8 mouse cellular contexts compared by ENCODE assay signal in genomic region chr1:65010153-65010552, GRCm38 (mm10). TPM values are rescaled to one million over a fixed set of nuclear protein-coding genes. Genes with fewer than 3 reads are reported as not detected.
DNase-seq lines count a peak whose midpoint lies in the region; ATAC-seq and TF ChIP-seq lines count a peak whose summit lies in the region.

No protein-coding gene starts in this region.

- H3K27ac ChIP-seq in kidney, adult 2 months (ENCODE audit: insufficient read depth, low read depth, low read length), result no peak overlapping the region
- H3K27ac ChIP-seq in limb, embryonic 10.5 days, result no peak overlapping the region
- no peak overlapping the region for H3K27ac ChIP-seq in stomach, embryonic 15.5 days

- TF ChIP-seq CTCF in kidney, adult 2 months (conservative IDR thresholded peaks at IDR 0.05; ENCODE audit: insufficient read depth, insufficient read length, low read depth, low read length), result peak; percentile 96

- no peak overlapping the region for H3K4me2 ChIP-seq in stomach, embryonic 15.5 days

- peak; percentile 53; the same call in 1 of the 2 replicates for ATAC-seq in stomach, embryonic 15.5 days (ENCODE audit: insufficient read depth, low FRiP score, low read depth)

- peak; percentile 14 to 30 for DNase-seq in urinary bladder, adult 18-20 months (ENCODE audit: low spot score in 2 of 2)
- no peak for DNase-seq in urinary bladder, adult 2 months (ENCODE audit: low spot score)
- peak; percentile 48 to 61 for DNase-seq in cerebellum, postnatal 36 days
- DNase-seq in gastrocnemius, adult 8-10 months (ENCODE audit: low spot score in 2 of 2), result peak; percentile 8 to 21
- DNase-seq in kidney, adult 2 months, result peak; percentile 74
- DNase-seq in limb, embryonic 10.5 days (ENCODE audit: low spot score), result peak; percentile 78
- peak; percentile 19 to 34 for DNase-seq in monocyte, adult 2 months (ENCODE audit: low read depth in 1 of 2, low spot score in 2 of 2)

- no peaks in the 10 kb centered on the region for H3K36me3 ChIP-seq in kidney, adult 2 months (ENCODE audit: control insufficient read depth, insufficient read depth, low read length)
- H3K36me3 ChIP-seq in limb, embryonic 10.5 days, result no peaks in the 10 kb centered on the region
- no peaks in the 10 kb centered on the region for H3K36me3 ChIP-seq in stomach, embryonic 15.5 days

- H3K4me3 ChIP-seq in kidney, adult 2 months (ENCODE audit: insufficient read depth, low read depth, low read length), result no peak overlapping the region
- no peak overlapping the region for H3K4me3 ChIP-seq in limb, embryonic 10.5 days
- H3K4me3 ChIP-seq in stomach, embryonic 15.5 days (replicated peaks), result no peak overlapping the region

- H3K4me1 ChIP-seq in kidney, adult 2 months (ENCODE audit: control insufficient read depth, insufficient read depth, low read length), result no peaks in the 10 kb centered on the region
- H3K4me1 ChIP-seq in limb, embryonic 10.5 days, result no peaks in the 10 kb centered on the region
- no peaks in the 10 kb centered on the region for H3K4me1 ChIP-seq in stomach, embryonic 15.5 days

- H3K9me3 ChIP-seq in limb, embryonic 10.5 days (replicated peaks), result no peaks in the 10 kb centered on the region
- no peaks in the 10 kb centered on the region for H3K9me3 ChIP-seq in stomach, embryonic 15.5 days

- no peak overlapping the region for H3K9ac ChIP-seq in stomach, embryonic 15.5 days

- TF ChIP-seq POLR2A in kidney, adult 2 months (IDR thresholded peaks at IDR 0.05; ENCODE audit: low read depth, low read length), result no peak

- WGBS in kidney, adult 2 months, result 13% methylated on average over 9 of the region's 9 CpGs
- WGBS in limb, embryonic 10.5 days, result 22% methylated on average over 9 of the region's 9 CpGs
- 9% methylated on average over 9 of the region's 9 CpGs for WGBS in stomach, embryonic 15.5 days

- H3K27me3 ChIP-seq in kidney, adult 2 months (replicated peaks; ENCODE audit: control insufficient read depth, insufficient read depth, low read length), result no peaks in the 10 kb centered on the region
- H3K27me3 ChIP-seq in limb, embryonic 10.5 days (ENCODE audit: low read depth, poor library complexity, severe bottlenecking), result no peaks in the 10 kb centered on the region
- no peaks in the 10 kb centered on the region for H3K27me3 ChIP-seq in stomach, embryonic 15.5 days (replicated peaks)

RNA-seq across cellular contexts. Expression of gene Akr1cl, which starts 22.4 kb away (rescaled TPM):
- not detected in 2 replicates for polyA plus RNA-seq in urinary bladder, adult 2 months (2012; rRNA removed)
- 1 to 10 TPM in 1 of 4 experiments, under 1 TPM in 1, not detected in 2; 0.89 to 1.9 TPM for total RNA-seq in gastrocnemius, adult 8-10 months (2022)
- 0.08 and 2.1 TPM in 2 replicates for polyA plus RNA-seq in kidney, adult 2 months (2012; rRNA removed)
- 0.11 and 0.16 TPM in 2 replicates for polyA plus RNA-seq in limb, embryonic 10.5 days (2016; fragmentation: Nextera tagmentation; extraction: Ambion mirVana)
- polyA plus RNA-seq in stomach, embryonic 15.5 days (2015; fragmentation: Nextera tagmentation; extraction: Ambion mirVana), result 0.95 and 1.0 TPM in 2 replicates

RNA-seq across cellular contexts. Expression of gene Cryge, which starts 40.8 kb away (rescaled TPM):
- polyA plus RNA-seq in urinary bladder, adult 2 months (2012; rRNA removed), result not detected in 2 replicates
- total RNA-seq in gastrocnemius, adult 8-10 months (2022), result not detected
- not detected in 2 replicates for polyA plus RNA-seq in kidney, adult 2 months (2012; rRNA removed)
- polyA plus RNA-seq in limb, embryonic 10.5 days (2016; fragmentation: Nextera tagmentation; extraction: Ambion mirVana), result not detected in 2 replicates
- polyA plus RNA-seq in stomach, embryonic 15.5 days (2015; fragmentation: Nextera tagmentation; extraction: Ambion mirVana), result not detected in 2 replicates

RNA-seq across cellular contexts. Expression of gene Crygd, which starts 53.1 kb away (rescaled TPM):
- polyA plus RNA-seq in urinary bladder, adult 2 months (2012; rRNA removed), result not detected in 2 replicates
- total RNA-seq in gastrocnemius, adult 8-10 months (2022), result not detected
- not detected in 2 replicates for polyA plus RNA-seq in kidney, adult 2 months (2012; rRNA removed)
- polyA plus RNA-seq in limb, embryonic 10.5 days (2016; fragmentation: Nextera tagmentation; extraction: Ambion mirVana), result not detected in 2 replicates
- not detected in 2 replicates for polyA plus RNA-seq in stomach, embryonic 15.5 days (2015; fragmentation: Nextera tagmentation; extraction: Ambion mirVana)

RNA-seq across cellular contexts. Expression of gene Plekhm3, which starts 53.5 kb away (rescaled TPM):
- polyA plus RNA-seq in urinary bladder, adult 2 months (2012; rRNA removed), result 4.1 and 5.2 TPM in 2 replicates
- 1 to 10 TPM; 8.0 to 9.4 (median 9.3) TPM for total RNA-seq in gastrocnemius, adult 8-10 months (2022)
- polyA plus RNA-seq in kidney, adult 2 months (2012; rRNA removed), result 3.3 and 3.7 TPM in 2 replicates
- polyA plus RNA-seq in limb, embryonic 10.5 days (2016; fragmentation: Nextera tagmentation; extraction: Ambion mirVana), result 8.0 and 10.4 TPM in 2 replicates
- 5.7 and 7.4 TPM in 2 replicates for polyA plus RNA-seq in stomach, embryonic 15.5 days (2015; fragmentation: Nextera tagmentation; extraction: Ambion mirVana)
